Mouse (Mus musculus) heart, embryonic 12.5 days (tissue): ENCODE data around the gene Btnl1. TPM values are rescaled to one million over a fixed set of nuclear protein-coding genes. Genes with fewer than 3 reads are reported as not detected.

ENCODE experiments used
- ATAC-seq: fragments of 200-750 bp; cut with Nextera tagmentation; 2 replicates; pipeline ENCODE4 v1.8.0; 2017; ENCODE audit warnings: moderate TSS enrichment, moderate library complexity; ENCODE audit not compliant: insufficient number of reproducible peaks, low FRiP score
- H3K27ac ChIP-seq: fragments of 300-500 bp; sonication (generic); 2 replicates; pipeline ENCODE4 v1.5.1; 2016; ENCODE audit warnings: mild to moderate bottlenecking, moderate library complexity; ENCODE audit not compliant: poor library complexity, severe bottlenecking
- H3K27me3 ChIP-seq: fragments of 300-500 bp; sonication (generic); replicated peaks from 2 replicates; pipeline ENCODE4 v1.6.1; 2016; ENCODE audit warnings: mild to moderate bottlenecking, moderate library complexity
- H3K36me3 ChIP-seq: fragments of 300-500 bp; sonication (generic); 2 replicates; pipeline ENCODE4 v1.6.1; 2016; ENCODE audit warnings: mild to moderate bottlenecking, moderate library complexity
- H3K4me1 ChIP-seq: fragments of 300-500 bp; sonication (generic); replicated peaks from 2 replicates; pipeline ENCODE4 v1.6.1; 2016; ENCODE audit warnings: mild to moderate bottlenecking
- H3K4me2 ChIP-seq: fragments of 300-500 bp; sonication (generic); 2 replicates; pipeline ENCODE4 v1.6.1; 2016; ENCODE audit warnings: mild to moderate bottlenecking, moderate library complexity
- H3K4me3 ChIP-seq: fragments of 300-500 bp; sonication (generic); 2 replicates; pipeline ENCODE4 v1.5.1; 2016; ENCODE audit warnings: mild to moderate bottlenecking
- H3K9ac ChIP-seq: fragments of 300-500 bp; sonication (generic); 2 replicates; pipeline ENCODE4 v1.6.1; 2016; ENCODE audit warnings: mild to moderate bottlenecking, moderate library complexity
- H3K9me3 ChIP-seq: fragments of 300-500 bp; sonication (generic); replicated peaks from 2 replicates; pipeline ENCODE4 v1.6.1; 2016; ENCODE audit warnings: mild to moderate bottlenecking, moderate library complexity
- WGBS: fragments of 180-500 bp; shearing (Covaris S2); methylation state at CpG from one replicate; pipeline ENCODE4 v1.1.7; 2016; 5-methylcytosine and 5-hydroxymethylcytosine counted together
- polyA plus RNA-seq: library from polyadenylated mRNA; unstranded; fragments of >200 nt; fragmentation: Nextera tagmentation; extraction: Ambion mirVana; gene quantifications from 2 replicates; pipeline ENCODE4 v1.2.1, GENCODE M21; 2016

Btnl1 gene
- polyA plus RNA-seq, 1 experiment from 2014 or later = not detected

DNA sequence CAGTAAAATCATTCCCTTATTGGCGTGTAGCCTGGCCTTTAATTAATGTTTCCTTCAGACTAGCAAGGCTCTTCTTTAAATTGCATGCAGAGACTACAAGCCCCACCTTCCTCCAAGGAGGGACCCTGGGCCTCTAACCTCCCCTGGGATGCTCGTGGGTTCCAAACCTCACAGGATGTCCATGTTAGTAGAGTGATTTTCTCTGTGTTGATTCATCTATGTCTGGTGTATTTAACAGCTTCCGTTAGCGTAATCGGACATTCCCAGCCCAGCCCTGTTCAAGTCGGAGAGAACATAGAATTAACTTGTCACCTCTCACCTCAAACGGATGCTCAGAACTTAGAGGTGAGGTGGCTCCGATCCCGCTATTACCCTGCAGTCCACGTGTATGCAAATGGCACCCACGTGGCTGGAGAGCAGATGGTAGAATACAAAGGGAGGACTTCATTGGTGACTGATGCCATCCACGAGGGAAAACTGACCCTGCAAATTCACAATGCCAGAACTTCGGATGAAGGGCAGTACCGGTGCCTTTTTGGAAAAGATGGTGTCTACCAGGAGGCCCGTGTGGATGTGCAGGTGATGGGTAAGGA lies 13.9 kb upstream of the Btnl1 start:
- H3K4me3 ChIP-seq = no peak overlapping the region
- peaks cover 4% of the 10 kb centered on the region; the same call in 1 of the 2 replicates for H3K9me3 ChIP-seq
- WGBS = 80% methylated on average over 15 of the region's 15 CpGs
- no peak overlapping the region for H3K9ac ChIP-seq
- H3K27me3 ChIP-seq = 0 out of 2 replicates have a peak, but pooled peaks cover 7% of the 10 kb centered on the region
- H3K4me1 ChIP-seq = no peaks in the 10 kb centered on the region
- H3K27ac ChIP-seq = no peak overlapping the region
- no peak overlapping the region for H3K4me2 ChIP-seq
- H3K36me3 ChIP-seq = no peaks in the 10 kb centered on the region
- no peak for ATAC-seq

DNA sequence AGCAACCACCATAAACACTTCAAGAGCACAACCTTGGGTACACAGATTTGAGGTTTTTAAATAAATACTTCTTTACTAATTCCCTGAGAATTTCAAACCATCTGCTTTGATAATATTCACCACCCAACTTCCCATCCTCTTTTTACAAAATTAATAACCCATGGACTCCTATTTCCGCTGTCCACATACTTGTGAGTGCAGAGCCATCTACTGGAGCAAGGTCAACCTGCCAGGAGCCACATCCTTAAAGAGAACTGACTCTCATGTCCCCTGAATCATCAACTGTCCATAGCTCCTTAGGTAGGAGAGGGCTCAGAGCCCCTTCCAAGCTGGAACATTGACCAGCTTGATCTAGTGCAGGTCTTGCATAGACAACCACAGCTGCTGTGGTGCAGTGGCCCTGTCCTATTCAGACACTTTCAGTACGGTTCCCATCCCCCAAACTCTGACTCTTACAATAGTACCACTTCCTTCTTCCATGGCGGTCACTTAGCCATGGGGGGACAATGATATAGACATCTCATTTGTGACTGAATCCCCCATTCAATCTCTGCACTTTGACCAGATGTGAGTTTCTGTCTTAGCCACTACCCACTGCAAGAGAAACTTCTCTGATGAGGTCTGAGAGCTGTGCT lies 13.1 kb upstream of the Btnl1 start:
- no peaks in the 10 kb centered on the region for H3K36me3 ChIP-seq
- WGBS = 72% methylated on average over 3 of the region's 3 CpGs
- no peak overlapping the region for H3K4me3 ChIP-seq
- no peak overlapping the region for H3K4me2 ChIP-seq
- H3K27me3 ChIP-seq = 0 out of 2 replicates have a peak, but pooled peaks cover 7% of the 10 kb centered on the region
- H3K27ac ChIP-seq = no peak overlapping the region
- peaks cover 4% of the 10 kb centered on the region; the same call in 1 of the 2 replicates for H3K9me3 ChIP-seq
- ATAC-seq = no peak
- no peak overlapping the region for H3K9ac ChIP-seq
- H3K4me1 ChIP-seq = no peaks in the 10 kb centered on the region

DNA sequence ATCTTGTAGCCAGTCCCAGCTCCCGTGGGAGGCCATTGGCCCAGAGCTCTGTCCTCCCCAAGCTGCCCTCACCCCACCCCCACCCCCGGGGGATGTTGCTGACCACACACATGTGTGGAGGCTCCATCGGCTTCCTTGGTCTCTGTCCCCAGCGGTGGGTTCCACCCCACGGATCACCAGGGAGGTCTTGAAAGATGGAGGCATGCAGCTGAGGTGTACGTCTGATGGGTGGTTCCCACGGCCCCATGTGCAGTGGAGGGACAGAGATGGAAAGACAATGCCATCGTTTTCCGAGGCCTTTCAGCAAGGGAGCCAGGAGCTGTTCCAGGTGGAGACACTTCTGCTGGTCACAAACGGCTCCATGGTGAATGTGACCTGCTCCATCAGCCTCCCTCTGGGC lies 11.9 kb upstream of the Btnl1 start:
- no peak overlapping the region for H3K27ac ChIP-seq
- no peak for ATAC-seq
- H3K27me3 ChIP-seq = 0 out of 2 replicates have a peak, but pooled peaks cover 7% of the 10 kb centered on the region
- WGBS = 69% methylated on average over 10 of the region's 10 CpGs
- no peak overlapping the region for H3K4me2 ChIP-seq
- H3K36me3 ChIP-seq = no peaks in the 10 kb centered on the region
- no peak overlapping the region for H3K4me3 ChIP-seq
- no peaks in the 10 kb centered on the region for H3K4me1 ChIP-seq
- H3K9me3 ChIP-seq = peaks cover 4% of the 10 kb centered on the region; the same call in 1 of the 2 replicates
- no peak overlapping the region for H3K9ac ChIP-seq

DNA sequence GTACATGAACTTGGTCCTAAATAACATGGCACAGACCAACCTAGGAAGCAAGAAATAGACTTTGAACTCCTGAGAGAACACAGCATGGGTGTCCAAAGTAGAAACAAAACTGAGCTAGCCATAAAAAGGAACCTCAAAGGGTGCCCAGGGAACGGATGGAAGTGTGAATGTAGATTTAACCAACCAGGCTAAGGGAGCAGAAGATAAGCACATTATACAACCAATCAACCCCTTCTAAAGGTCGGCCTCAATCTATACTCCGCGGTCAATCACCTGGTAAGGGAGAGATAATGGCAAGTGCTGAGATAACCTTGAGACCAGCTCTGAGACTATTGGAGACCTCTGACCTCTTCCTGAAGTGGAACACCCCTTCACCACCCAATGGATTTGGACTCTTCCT lies 6.4 kb upstream of the Btnl1 start:
- Histone ChIP-seq H3K36me3 (no peaks in the 10 kb centered on the region), H3K9ac (no peak overlapping the region), H3K27ac (no peak overlapping the region), H3K27me3 (no peaks in the 10 kb centered on the region; the same call in 1 of the 2 replicates), H3K4me2 (no peak overlapping the region), H3K4me3 (no peak overlapping the region), H3K4me1 (no peaks in the 10 kb centered on the region), H3K9me3 (peaks cover 4% of the 10 kb centered on the region; the same call in 1 of the 2 replicates)
- 54% methylated on average over 4 of the region's 4 CpGs for WGBS
- ATAC-seq = no peak

- WGBS = 74% methylated on average over 6 of the region's 6 CpGs
- no peaks in the 10 kb centered on the region for H3K36me3 ChIP-seq
- H3K4me1 ChIP-seq = no peaks in the 10 kb centered on the region
- ATAC-seq = no peak
- no peak overlapping the region for H3K4me3 ChIP-seq
- no peak overlapping the region for H3K4me2 ChIP-seq
- peaks cover 3% of the 10 kb centered on the region; the same call in 1 of the 2 replicates for H3K27me3 ChIP-seq
- no peaks in the 10 kb centered on the region for H3K9me3 ChIP-seq
- no peak overlapping the region for H3K9ac ChIP-seq
- H3K27ac ChIP-seq = no peak overlapping the region
Measured at GRCm38 (mm10) chr17:34373055-34373709, 3.8 kb upstream of the Btnl1 start.

DNA sequence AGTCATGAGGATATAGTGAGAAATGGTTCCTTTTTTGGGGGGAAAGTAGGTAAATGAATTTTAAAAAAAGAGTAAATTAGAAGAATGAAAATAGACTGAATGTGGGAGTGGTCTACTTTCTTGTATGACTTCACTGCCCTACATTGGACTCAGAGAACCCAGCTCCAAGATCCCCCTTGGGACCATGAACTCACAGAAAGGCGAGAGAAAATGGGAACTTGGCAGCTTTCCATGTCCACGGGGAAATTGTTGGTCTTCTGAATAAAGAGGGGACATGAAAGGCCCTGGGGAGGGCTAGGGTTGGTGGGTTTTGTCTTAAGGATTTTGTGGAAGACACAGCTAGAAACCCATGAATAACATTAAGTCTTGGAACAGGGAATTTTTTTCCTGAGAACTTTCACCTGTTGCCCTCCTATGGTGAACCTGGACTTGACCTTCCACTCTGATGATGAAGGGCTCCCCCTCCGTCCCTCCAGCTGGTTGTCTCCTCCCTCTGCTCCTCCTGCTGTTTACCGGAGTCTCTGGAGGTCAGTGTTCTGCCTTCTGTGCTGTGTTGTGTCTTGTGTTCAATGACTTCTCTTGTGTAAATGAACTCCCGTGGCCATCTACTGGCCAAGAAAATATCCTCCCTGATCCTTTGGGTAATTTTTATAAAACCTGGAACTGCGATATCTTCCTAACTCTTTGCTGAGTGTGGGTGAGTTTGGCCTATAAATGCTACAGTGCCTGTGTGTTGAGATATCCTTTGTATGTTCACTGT lies 698 bp downstream of the Btnl1 start:
- Histone ChIP-seq H3K27me3 (peaks cover 11% of the 10 kb centered on the region; the same call in 1 of the 2 replicates), H3K36me3 (no peaks in the 10 kb centered on the region)

GRCm38 (mm10) chr17:34378716-34379115 lies 1.8 kb downstream of the Btnl1 start:
- H3K4me3 ChIP-seq = no peak overlapping the region
- WGBS = 53% methylated on average over 2 of the region's 2 CpGs
- H3K36me3 ChIP-seq = no peaks in the 10 kb centered on the region
- H3K4me2 ChIP-seq = no peak overlapping the region
- no peak for ATAC-seq
- no peak overlapping the region for H3K27ac ChIP-seq
- H3K4me1 ChIP-seq = no peaks in the 10 kb centered on the region
- H3K27me3 ChIP-seq = peaks cover 11% of the 10 kb centered on the region; the same call in 1 of the 2 replicates
- no peaks in the 10 kb centered on the region for H3K9me3 ChIP-seq
- no peak overlapping the region for H3K9ac ChIP-seq

More for the DNA sequence above, 698 bp downstream of the Btnl1 start:
- Histone ChIP-seq H3K4me2 (no peak overlapping the region), H3K9ac (no peak overlapping the region), H3K27ac (no peak overlapping the region), H3K9me3 (no peaks in the 10 kb centered on the region), H3K4me1 (no peaks in the 10 kb centered on the region), H3K4me3 (no peak overlapping the region)
- 54% methylated on average over 6 of the region's 6 CpGs for WGBS
- ATAC-seq = no peak

DNA sequence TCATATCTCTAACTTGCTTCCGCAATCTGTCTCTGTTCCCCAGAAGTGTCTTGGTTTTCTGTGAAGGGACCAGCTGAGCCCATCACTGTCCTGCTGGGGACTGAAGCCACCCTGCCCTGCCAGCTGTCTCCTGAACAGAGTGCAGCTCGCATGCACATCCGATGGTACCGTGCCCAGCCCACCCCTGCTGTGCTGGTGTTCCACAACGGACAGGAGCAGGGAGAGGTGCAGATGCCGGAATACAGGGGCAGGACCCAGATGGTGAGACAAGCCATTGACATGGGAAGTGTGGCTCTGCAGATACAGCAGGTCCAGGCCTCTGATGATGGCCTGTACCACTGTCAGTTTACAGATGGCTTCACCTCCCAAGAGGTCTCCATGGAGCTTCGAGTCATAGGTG lies 2.5 kb downstream of the Btnl1 start:
- Histone ChIP-seq H3K9ac (no peak overlapping the region), H3K9me3 (no peaks in the 10 kb centered on the region), H3K27ac (no peak overlapping the region), H3K36me3 (no peaks in the 10 kb centered on the region), H3K27me3 (peaks cover 11% of the 10 kb centered on the region; the same call in 1 of the 2 replicates), H3K4me2 (no peak overlapping the region), H3K4me3 (no peak overlapping the region), H3K4me1 (no peaks in the 10 kb centered on the region)
- no peak for ATAC-seq
- 75% methylated on average over 7 of the region's 7 CpGs for WGBS

DNA sequence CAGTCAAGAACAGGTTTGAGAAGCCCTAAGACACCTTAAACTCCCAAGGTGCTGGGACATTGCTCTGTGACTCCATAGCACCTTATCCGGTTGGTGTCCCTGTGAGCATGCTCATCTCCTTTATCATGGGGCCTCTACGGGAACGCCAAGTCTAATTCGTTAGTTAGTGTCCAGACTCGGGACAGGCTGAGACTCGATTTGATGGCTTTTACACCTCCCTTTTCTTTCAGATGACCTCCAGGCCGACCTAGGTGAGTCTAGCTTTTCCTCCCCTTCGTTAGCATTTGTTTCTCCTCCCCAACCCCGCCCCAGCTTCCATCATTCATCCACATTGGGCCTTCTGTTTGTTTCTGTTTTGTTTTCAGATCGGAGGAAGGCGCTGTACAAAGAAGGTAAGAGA lies 4.9 kb downstream of the Btnl1 start:
- no peak overlapping the region for H3K9ac ChIP-seq
- 71% methylated on average over 11 of the region's 11 CpGs for WGBS
- no peak for ATAC-seq
- no peak overlapping the region for H3K4me3 ChIP-seq
- no peak overlapping the region for H3K27ac ChIP-seq
- H3K9me3 ChIP-seq = no peaks in the 10 kb centered on the region
- peaks cover 11% of the 10 kb centered on the region; the same call in 1 of the 2 replicates for H3K27me3 ChIP-seq
- no peak overlapping the region for H3K4me2 ChIP-seq
- no peaks in the 10 kb centered on the region for H3K36me3 ChIP-seq
- no peaks in the 10 kb centered on the region for H3K4me1 ChIP-seq

DNA sequence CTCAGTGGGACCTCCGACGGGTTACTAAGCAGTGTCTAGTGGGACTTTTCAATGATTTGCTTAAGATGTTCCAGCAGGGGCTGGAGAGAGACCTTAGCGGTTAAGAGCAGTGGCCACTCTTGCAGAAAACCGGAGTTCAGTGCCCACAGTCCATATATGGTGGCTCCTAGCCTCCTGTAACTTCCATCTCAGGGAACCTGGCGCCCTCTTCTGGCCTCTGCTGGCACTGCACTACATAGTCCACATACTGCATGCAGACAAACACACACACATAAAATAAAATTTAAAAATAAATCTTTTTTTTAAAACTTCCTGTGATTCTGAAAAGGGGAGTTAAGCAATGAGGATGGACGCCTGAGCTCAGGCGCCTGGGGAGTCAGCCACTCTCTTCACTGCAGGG lies 6.3 kb downstream of the Btnl1 start:
- no peaks in the 10 kb centered on the region for H3K9me3 ChIP-seq
- H3K4me1 ChIP-seq = no peaks in the 10 kb centered on the region
- H3K36me3 ChIP-seq = no peaks in the 10 kb centered on the region
- H3K9ac ChIP-seq = no peak overlapping the region
- H3K4me2 ChIP-seq = no peak overlapping the region
- peaks cover 7% of the 10 kb centered on the region; the same call in 1 of the 2 replicates for H3K27me3 ChIP-seq
- H3K4me3 ChIP-seq = no peak overlapping the region
- WGBS = 68% methylated on average over 7 of the region's 7 CpGs
- H3K27ac ChIP-seq = no peak overlapping the region
- ATAC-seq = no peak

- peaks cover 15% of the 10 kb centered on the region; the same call in 1 of the 2 replicates for H3K27me3 ChIP-seq
- no peak overlapping the region for H3K9ac ChIP-seq
- H3K4me3 ChIP-seq = no peak overlapping the region
- no peaks in the 10 kb centered on the region for H3K9me3 ChIP-seq
- H3K4me2 ChIP-seq = no peak overlapping the region
- no peak for ATAC-seq
- no peaks in the 10 kb centered on the region for H3K36me3 ChIP-seq
- 72% methylated on average over 3 of the region's 3 CpGs for WGBS
- no peaks in the 10 kb centered on the region for H3K4me1 ChIP-seq
- no peak overlapping the region for H3K27ac ChIP-seq
Measured at GRCm38 (mm10) chr17:34384699-34385098, 7.8 kb downstream of the Btnl1 start.
